Mouse (Mus musculus) heart, embryonic 16.5 days (tissue): ENCODE measurements around the gene Olfr488. TPM values are rescaled to one million over a fixed set of nuclear protein-coding genes. Genes with fewer than 3 reads are reported as not detected.
"Not testable (repeated sequence)": the region's sequence is repeated elsewhere in the genome, so short reads cannot be mapped to it uniquely, and the experiment has no call there.

Experiments used
- ATAC-seq: fragments of 200-750 bp; cut with Nextera tagmentation; replicated peaks from 2 replicates; pipeline ENCODE4 v1.8.0; 2017; ENCODE audit warnings: moderate number of reproducible peaks; ENCODE audit not compliant: insufficient read depth, low FRiP score; ENCODE audit errors: extremely low read depth
- H3K27ac ChIP-seq: fragments of 300-500 bp; sonication (generic); 2 replicates; pipeline ENCODE4 v1.5.1; 2014; ENCODE audit warnings: mild to moderate bottlenecking, low read length, control low read depth, moderate library complexity
- H3K27me3 ChIP-seq: fragments of 300-500 bp; sonication (generic); 2 replicates; pipeline ENCODE4 v1.6.1; 2014; ENCODE audit warnings: low read length, mixed read lengths; ENCODE audit not compliant: control insufficient read depth, insufficient read depth
- H3K36me3 ChIP-seq: fragments of 300-500 bp; sonication (generic); 2 replicates; pipeline ENCODE4 v1.6.1; 2014; ENCODE audit not compliant: control insufficient read depth, insufficient read depth
- H3K4me1 ChIP-seq: fragments of 300-500 bp; sonication (generic); 2 replicates; pipeline ENCODE4 v1.6.1; 2014; ENCODE audit warnings: low read length, mixed read lengths; ENCODE audit not compliant: control insufficient read depth, insufficient read depth
- H3K4me2 ChIP-seq: fragments of 300-500 bp; sonication (generic); 2 replicates; pipeline ENCODE4 v1.6.1; 2014; ENCODE audit warnings: low read depth, mild to moderate bottlenecking, control low read depth, low read length
- H3K4me3 ChIP-seq: fragments of 300-500 bp; sonication (generic); 2 replicates; pipeline ENCODE4 v1.5.1; 2014; ENCODE audit warnings: mild to moderate bottlenecking, control low read depth, low read length
- H3K9ac ChIP-seq: fragments of 300-500 bp; sonication (generic); 2 replicates; pipeline ENCODE4 v1.6.1; 2014; ENCODE audit warnings: low read length, control low read depth
- H3K9me3 ChIP-seq: fragments of 300-500 bp; sonication (generic); replicated peaks from 2 replicates; pipeline ENCODE4 v1.6.1; 2016; ENCODE audit warnings: low read length; ENCODE audit not compliant: control insufficient read depth
- WGBS: fragments of 180-500 bp; shearing (Covaris S2); extraction: QIAGEN DNeasy Blood & Tissue Kit; methylation state at CpG from one replicate; pipeline ENCODE4 v1.1.7; 2014; 5-methylcytosine and 5-hydroxymethylcytosine counted together
- polyA plus RNA-seq: library from polyadenylated mRNA; unstranded; fragments of >200 nt; fragmentation: Nextera tagmentation; extraction: Ambion mirVana; gene quantifications from 2 replicates; pipeline ENCODE4 v1.2.1, GENCODE M21; 2015

The Olfr488 gene
- polyA plus RNA-seq: not detected in 2 replicates

DNA sequence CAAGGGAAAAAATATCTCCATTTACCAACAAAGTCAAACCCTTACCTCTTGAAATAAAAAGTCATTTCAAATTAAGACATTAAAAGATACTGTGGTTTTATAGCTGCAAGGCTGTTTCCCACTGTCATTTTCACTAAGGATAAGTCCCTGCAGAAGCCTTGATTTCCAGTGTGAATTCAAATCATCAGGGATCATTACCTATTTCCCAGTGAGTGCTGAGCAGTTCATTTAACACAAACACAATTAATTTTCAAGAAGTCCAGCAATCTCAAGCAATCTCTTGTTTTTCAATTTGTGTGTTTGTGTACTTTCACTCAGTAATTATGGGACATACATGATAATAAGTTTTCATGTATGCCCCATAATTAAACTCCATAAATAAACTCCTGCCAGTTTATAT is at the start of gene Olfr488:
Gene Olfr488 (minus strand): TSS at position 101 of the 400 bp plus-strand sequence.
- no peaks in the 10 kb centered on the region for H3K27me3 ChIP-seq
- H3K9me3 ChIP-seq: no peaks in the 10 kb centered on the region; the same call in 1 of the 2 replicates
- no peak for ATAC-seq
- no peak within 1 kb of the TSS for H3K27ac ChIP-seq
- H3K4me1 ChIP-seq: no peaks in the 10 kb centered on the region
- no peak within 1 kb of the TSS for H3K4me3 ChIP-seq
- H3K36me3 ChIP-seq: no peaks in the 10 kb centered on the region
- H3K4me2 ChIP-seq: no peak within 1 kb of the TSS
- no peak within 1 kb of the TSS for H3K9ac ChIP-seq

DNA sequence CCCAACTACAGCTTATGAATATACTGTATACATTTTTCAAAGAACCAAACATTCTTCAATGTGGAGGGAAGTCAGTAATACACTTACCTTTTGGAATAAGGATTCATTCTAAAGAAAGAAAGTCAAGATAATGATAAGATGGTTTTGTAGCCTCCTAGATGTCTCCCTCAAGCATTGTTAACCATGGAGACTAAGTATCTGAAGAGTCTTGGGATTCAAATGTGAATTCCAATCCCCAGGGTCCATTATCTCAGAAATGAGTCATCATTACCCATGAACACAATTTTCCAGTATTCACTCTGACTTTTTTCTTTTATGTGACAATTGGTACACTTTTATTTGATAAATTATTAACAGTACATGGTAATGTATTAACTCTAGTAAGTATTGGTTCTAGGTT is 30.7 kb upstream of the Olfr488 start, which contains the start of gene Olfr490:
Gene Olfr490 (minus strand): TSS at position 101 of the 400 bp plus-strand sequence.
- H3K4me1 ChIP-seq: no peaks in the 10 kb centered on the region
- no peaks in the 10 kb centered on the region for H3K27me3 ChIP-seq

DNA sequence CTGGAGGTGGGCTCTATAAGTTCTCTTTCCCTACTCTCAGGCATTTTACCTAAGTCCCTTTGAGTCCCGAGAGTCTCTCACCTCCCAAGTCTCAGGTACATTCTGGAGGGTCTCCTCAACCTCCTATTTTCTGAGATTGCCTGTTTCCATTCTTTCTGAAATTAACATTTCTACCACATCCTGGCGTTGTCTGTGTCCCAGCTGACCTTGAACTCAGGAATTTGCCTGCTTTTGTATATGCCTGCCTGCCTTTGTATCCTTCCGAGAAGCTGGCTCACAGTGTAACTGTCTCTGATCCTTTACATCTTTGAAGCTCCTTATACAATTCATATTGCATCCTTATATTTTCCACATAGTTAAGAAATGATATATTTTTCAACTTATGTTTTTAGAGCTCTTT is 24.6 kb downstream of the Olfr488 start:
- Histone ChIP-seq H3K4me2 (no peak overlapping the region), H3K27ac (no peak overlapping the region), H3K4me1 (no peaks in the 10 kb centered on the region), H3K36me3 (no peaks in the 10 kb centered on the region), H3K4me3 (no peak overlapping the region), H3K27me3 (no peaks in the 10 kb centered on the region), H3K9me3 (no peaks in the 10 kb centered on the region), H3K9ac (no peak overlapping the region)
- ATAC-seq: no peak
- WGBS: 65% methylated on average over 3 of the region's 3 CpGs

More for the DNA sequence above, 30.7 kb upstream of the Olfr488 start, which contains the start of gene Olfr490:
- 0 out of 2 replicates have a peak, but pooled peaks cover 3% of the 10 kb centered on the region for H3K9me3 ChIP-seq
- no peak within 1 kb of the TSS for H3K27ac ChIP-seq
- H3K4me2 ChIP-seq: no peak within 1 kb of the TSS
- no peak within 1 kb of the TSS for H3K4me3 ChIP-seq
- no peak within 1 kb of the TSS for H3K9ac ChIP-seq
- H3K36me3 ChIP-seq: no peaks in the 10 kb centered on the region
- ATAC-seq: no peak

DNA sequence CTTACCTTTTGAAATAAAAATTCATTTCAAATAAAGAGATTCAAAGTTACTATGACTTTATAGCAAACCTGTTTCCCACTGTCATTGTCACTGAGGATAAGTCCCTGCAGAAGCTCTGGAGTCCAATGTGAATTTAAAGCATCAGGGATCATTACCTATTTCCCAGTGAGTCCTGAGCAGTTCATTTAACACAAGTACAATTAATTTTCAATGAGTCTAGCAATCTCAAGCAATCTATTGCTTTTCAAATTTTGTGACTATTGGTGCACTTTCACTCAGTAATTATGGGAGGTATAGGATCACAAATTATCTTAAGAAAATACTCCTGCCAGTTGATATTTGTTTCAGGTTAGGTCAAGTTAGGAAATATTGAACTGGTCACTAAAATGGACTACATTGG is 43.6 kb downstream of the Olfr488 start, which contains the start of gene Olfr487:
Gene Olfr487 (minus strand): TSS at position 101 of the 400 bp plus-strand sequence.
- not testable (repeated sequence) for H3K27ac ChIP-seq, H3K4me1 ChIP-seq, H3K27me3 ChIP-seq, H3K4me3 ChIP-seq, H3K36me3 ChIP-seq, H3K9me3 ChIP-seq, ATAC-seq, H3K9ac ChIP-seq, H3K4me2 ChIP-seq

Other genes with a start within 250 kb of the Olfr488 start
- gene Olfr478, start 224.4 kb downstream of the Olfr488 start, polyA plus RNA-seq: not detected in 2 replicates
- gene Olfr479, start 207.7 kb downstream of the Olfr488 start, polyA plus RNA-seq: not detected in 2 replicates
- gene Olfr480, start 191.0 kb downstream of the Olfr488 start, polyA plus RNA-seq: not detected in 2 replicates
- not detected in 2 replicates for gene Olfr481, start 178.5 kb downstream of the Olfr488 start, polyA plus RNA-seq
- gene Olfr482, start 160.8 kb downstream of the Olfr488 start, polyA plus RNA-seq: 0.13 TPM in 1 of 2 replicates, not detected in the other
- gene Olfr483, start 157.5 kb downstream of the Olfr488 start, polyA plus RNA-seq: not detected in 2 replicates
- not detected in 2 replicates for gene Olfr484, start 130.9 kb downstream of the Olfr488 start, polyA plus RNA-seq
- not detected in 2 replicates for gene Olfr485, start 98.5 kb downstream of the Olfr488 start, polyA plus RNA-seq
- not detected in 2 replicates for gene Olfr486, start 85.6 kb downstream of the Olfr488 start, polyA plus RNA-seq
- gene Olfr487, start 43.7 kb downstream of the Olfr488 start, polyA plus RNA-seq: not detected in 2 replicates
- not detected in 2 replicates for gene Olfr490, start 30.6 kb upstream of the Olfr488 start, polyA plus RNA-seq
- not detected in 2 replicates for gene Olfr491, start 55.1 kb upstream of the Olfr488 start, polyA plus RNA-seq
- not detected in 2 replicates for gene Olfr492, start 65.3 kb upstream of the Olfr488 start, polyA plus RNA-seq
- not detected in 2 replicates for gene Olfr493, start 88.6 kb upstream of the Olfr488 start, polyA plus RNA-seq
- not detected in 2 replicates for gene Olfr494, start 107.0 kb upstream of the Olfr488 start, polyA plus RNA-seq
- not detected in 2 replicates for gene Olfr495, start 134.8 kb upstream of the Olfr488 start, polyA plus RNA-seq
- gene Olfr497, start 162.1 kb upstream of the Olfr488 start, polyA plus RNA-seq: not detected in 2 replicates
- gene Olfr498, start 207.0 kb upstream of the Olfr488 start, polyA plus RNA-seq: not detected in 2 replicates